Mouse (Mus musculus) cerebellum, adult 2 months (tissue): ENCODE measurements around the gene Wwox. TPM values are rescaled to one million over a fixed set of nuclear protein-coding genes. Genes with fewer than 3 reads are reported as not detected.

ENCODE experiments used
- DNase-seq, 2 experiments: peaks; one replicate each; pipeline ENCODE4 v3.0.0; 2021
- H3K27ac ChIP-seq: fragments of 200-500 bp; 2 replicates; pipeline ENCODE4 v1.5.1; 2012; ENCODE audit warnings: low read length, control low read depth, inconsistent platforms; ENCODE audit not compliant: insufficient read depth
- H3K27me3 ChIP-seq: fragments of 200-500 bp; 2 replicates; pipeline ENCODE4 v1.6.1; 2012; ENCODE audit warnings: inconsistent platforms, mild to moderate bottlenecking, low read length, moderate library complexity; ENCODE audit not compliant: control insufficient read depth, insufficient read depth
- H3K4me1 ChIP-seq: fragments of 200-500 bp; 2 replicates; pipeline ENCODE4 v1.6.1; 2011; ENCODE audit warnings: low read length; ENCODE audit not compliant: control insufficient read depth, insufficient read depth
- H3K4me3 ChIP-seq: fragments of 200-500 bp; replicated peaks from 2 replicates; pipeline ENCODE3; 2011; ENCODE audit warnings: mild to moderate bottlenecking, low read depth, low read length, control low read depth; ENCODE audit not compliant: insufficient read depth
- CTCF ChIP-seq: fragments of 200-500 bp; IDR thresholded peaks from 2 replicates; pipeline ENCODE4 v1.5.1; 2011; ENCODE audit warnings: low read depth, mild to moderate bottlenecking, control low read depth, low read length, moderate library complexity, borderline replicate concordance; ENCODE audit not compliant: insufficient read depth
- POLR2A ChIP-seq: fragments of 200-500 bp; IDR thresholded peaks from 2 replicates; pipeline ENCODE4 v1.6.1; 2011; ENCODE audit warnings: low read length, control low read depth, borderline replicate concordance; ENCODE audit not compliant: insufficient read depth
- WGBS: fragments of 180-500 bp; shearing (Covaris S2); methylation state at CpG from one replicate; pipeline ENCODE4 v1.1.7; 2018; 5-methylcytosine and 5-hydroxymethylcytosine counted together
- polyA plus RNA-seq: library from polyadenylated mRNA; depleted of rRNA; stranded (reverse); fragments of >200 nt; gene quantifications from 2 replicates; pipeline ENCODE4 v1.2.3, GENCODE M21; 2012

Wwox gene
- polyA plus RNA-seq, 1 experiment, result 35.2 TPM

- WGBS, result 81% methylated on average over 15 of the region's 15 CpGs
- peaks cover 5% of the 10 kb centered on the region; the same call in 1 of the 2 replicates for H3K4me1 ChIP-seq
- no peak for DNase-seq
- no peak overlapping the region for H3K27ac ChIP-seq
- TF ChIP-seq POLR2A, result no peak
- no peak for TF ChIP-seq CTCF
- no peaks in the 10 kb centered on the region; the same call in 1 of the 2 replicates for H3K27me3 ChIP-seq
- H3K4me3 ChIP-seq, result no peak overlapping the region
These were observed 115.5 kb downstream of the Wwox start for GRCm38 (mm10) chr8:114554966-114555365.

GRCm38 (mm10) chr8:114555491-114556202 lies 116.2 kb downstream of the Wwox start:
- Histone ChIP-seq H3K27me3 (no peaks in the 10 kb centered on the region; the same call in 1 of the 2 replicates), H3K4me3 (no peak overlapping the region), H3K4me1 (peaks cover 5% of the 10 kb centered on the region; the same call in 1 of the 2 replicates), H3K27ac (no peak overlapping the region)
- no peak for DNase-seq
- WGBS, result 95% methylated on average over 6 of the region's 6 CpGs
- TF ChIP-seq CTCF (no peak), POLR2A (no peak)

GRCm38 (mm10) chr8:114561191-114561590 lies 121.7 kb downstream of the Wwox start:
- H3K4me1 ChIP-seq, result no peaks in the 10 kb centered on the region
- 95% methylated on average over 8 of the region's 8 CpGs for WGBS
- no peaks in the 10 kb centered on the region; the same call in 1 of the 2 replicates for H3K27me3 ChIP-seq
- no peak overlapping the region for H3K4me3 ChIP-seq
- no peak overlapping the region for H3K27ac ChIP-seq
- TF ChIP-seq POLR2A (no peak), CTCF (no peak)
- DNase-seq, result no peak

GRCm38 (mm10) chr8:114562486-114562885 lies 123.0 kb downstream of the Wwox start:
- H3K4me1 ChIP-seq, result no peaks in the 10 kb centered on the region
- no peak for TF ChIP-seq POLR2A
- TF ChIP-seq CTCF, result no peak
- H3K27me3 ChIP-seq, result no peaks in the 10 kb centered on the region; the same call in 1 of the 2 replicates
- DNase-seq, result no peak
- WGBS, result 98% methylated on average over 13 of the region's 13 CpGs
- no peak overlapping the region for H3K27ac ChIP-seq
- no peak overlapping the region for H3K4me3 ChIP-seq

GRCm38 (mm10) chr8:114563361-114563760 lies 123.9 kb downstream of the Wwox start:
- no peak for TF ChIP-seq POLR2A
- TF ChIP-seq CTCF, result no peak
- H3K27ac ChIP-seq, result no peak overlapping the region
- no peaks in the 10 kb centered on the region; the same call in 1 of the 2 replicates for H3K27me3 ChIP-seq
- 96% methylated on average over 7 of the region's 7 CpGs for WGBS
- H3K4me1 ChIP-seq, result no peaks in the 10 kb centered on the region
- DNase-seq, result no peak
- H3K4me3 ChIP-seq, result no peak overlapping the region

- no peak overlapping the region for H3K4me3 ChIP-seq
- WGBS, result 61% methylated on average over 6 of the region's 6 CpGs
- no peak for TF ChIP-seq CTCF
- TF ChIP-seq POLR2A, result no peak
- no peaks in the 10 kb centered on the region for H3K4me1 ChIP-seq
- H3K27ac ChIP-seq, result no peak overlapping the region
- no peaks in the 10 kb centered on the region; the same call in 1 of the 2 replicates for H3K27me3 ChIP-seq
- DNase-seq, result no peak
These were observed 124.6 kb downstream of the Wwox start for GRCm38 (mm10) chr8:114564036-114564435.

GRCm38 (mm10) chr8:114568531-114569166 lies 129.2 kb downstream of the Wwox start:
- H3K4me3 ChIP-seq, result no peak overlapping the region
- no peaks in the 10 kb centered on the region for H3K4me1 ChIP-seq
- H3K27me3 ChIP-seq, result no peaks in the 10 kb centered on the region
- H3K27ac ChIP-seq, result no peak overlapping the region
- WGBS, result 94% methylated on average over 16 of the region's 16 CpGs
- TF ChIP-seq POLR2A, result no peak
- no peak for TF ChIP-seq CTCF
- no peak for DNase-seq
